16 mouse cellular contexts compared by ENCODE assay signal in genomic region chr3:68470061-68470460, GRCm38 (mm10).
A peak's percentile ranks its signal among the peaks of the same experiment; 100 is the strongest.
DNase-seq lines count a peak whose midpoint lies in the region; ATAC-seq and TF ChIP-seq lines count a peak whose summit lies in the region.
"Had no signal": no experiment of that assay in that cellular context is flagged by ENCODE, and none has a peak within 500 bp of the region (broad histone marks: within the 10 kb centered on the region; RNA-seq: fewer than 3 reads in every experiment).

No protein-coding gene starts in this region.

- no peaks in the 10 kb centered on the region for H3K36me3 ChIP-seq in heart, embryonic 14.5 days (ENCODE audit: control insufficient read depth, insufficient read depth, low read length)
- no peaks in the 10 kb centered on the region for H3K36me3 ChIP-seq in stomach, embryonic 14.5 days (ENCODE audit: control insufficient read depth, insufficient read depth, low read length)
- H3K36me3 ChIP-seq: embryonic facial prominence, embryonic 12.5 days; hindbrain, embryonic 13.5 days; midbrain, embryonic 15.5 days had no signal

- no peak for TF ChIP-seq POLR2A in embryonic fibroblast, embryonic 13.5 days (IDR thresholded peaks at IDR 0.05; ENCODE audit: low read depth, low read length)

- no peak overlapping the region; a peak in 1 of 4 replicates for H3K4me3 ChIP-seq in heart, embryonic 14.5 days (ENCODE audit: control insufficient read depth in 1 of 2, insufficient read depth in 1 of 2, low read depth in 1 of 2, low read length in 2 of 2)
- no peak overlapping the region for H3K4me3 ChIP-seq in embryonic fibroblast, embryonic 13.5 days (ENCODE audit: insufficient read depth, low read length)
- no peak overlapping the region for H3K4me3 ChIP-seq in stomach, embryonic 14.5 days (ENCODE audit: low read depth, low read length)
- H3K4me3 ChIP-seq: embryonic facial prominence, embryonic 12.5 days; hindbrain, embryonic 13.5 days; megakaryocyte, embryonic 14.5 days; midbrain, embryonic 15.5 days had no signal

- WGBS in heart, embryonic 14.5 days, result 30% methylated on average over 3 of the region's 3 CpGs
- 14% methylated on average over 3 of the region's 3 CpGs for WGBS in stomach, embryonic 14.5 days

- DNase-seq in heart, adult 9 months (ENCODE audit: low spot score in 2 of 2), result no peak
- peak; percentile 71 for DNase-seq in kidney, adult 9 months
- no peak for DNase-seq in kidney, postnatal 10 days
- no peak for DNase-seq in urinary bladder, postnatal 25 days (ENCODE audit: low spot score)
- no peak for DNase-seq in retina, embryonic 14.5 days (ENCODE audit: low spot score)
- DNase-seq: adrenal gland, postnatal 36 days; cerebellum, adult 8-10 months; liver; liver, postnatal 0 days had no signal

- ATAC-seq in heart, embryonic 14.5 days (ENCODE audit: insufficient number of reproducible peaks, insufficient read depth, low FRiP score, low read depth), result no peak
- ATAC-seq in stomach, embryonic 14.5 days (ENCODE audit: insufficient number of reproducible peaks, insufficient read depth, low FRiP score, low read depth), result no peak
- ATAC-seq: liver, postnatal 0 days; midbrain, embryonic 15.5 days had no signal

- H3K9me3 ChIP-seq in heart, embryonic 14.5 days (ENCODE audit: control insufficient read depth, low read length), result no peaks in the 10 kb centered on the region
- H3K9me3 ChIP-seq in stomach, embryonic 14.5 days (ENCODE audit: control insufficient read depth, low read depth, low read length), result no peaks in the 10 kb centered on the region
- H3K9me3 ChIP-seq: embryonic facial prominence, embryonic 12.5 days; hindbrain, embryonic 13.5 days; midbrain, embryonic 15.5 days had no signal

- H3K4me2 ChIP-seq in heart, embryonic 14.5 days (ENCODE audit: low read length), result peak overlapping the region; percentile 72
- peak overlapping the region; percentile 13; the same call in 1 of the 2 replicates for H3K4me2 ChIP-seq in stomach, embryonic 14.5 days (replicated peaks; ENCODE audit: low read depth, low read length)
- H3K4me2 ChIP-seq: embryonic facial prominence, embryonic 12.5 days; hindbrain, embryonic 13.5 days; midbrain, embryonic 15.5 days had no signal

- peaks cover 9 to 35% of the 10 kb centered on the region in 2 experiments for H3K4me1 ChIP-seq in heart, embryonic 14.5 days (ENCODE audit: control insufficient read depth in 2 of 2, insufficient read depth in 2 of 2, low read length in 2 of 2)
- peaks cover 15% of the 10 kb centered on the region for H3K4me1 ChIP-seq in embryonic fibroblast, embryonic 13.5 days (ENCODE audit: control insufficient read depth, insufficient read depth, low read length)
- peaks cover 20% of the 10 kb centered on the region for H3K4me1 ChIP-seq in stomach, embryonic 14.5 days (ENCODE audit: control insufficient read depth, insufficient read depth, low read length)

- no peak for TF ChIP-seq CTCF in embryonic fibroblast, embryonic 13.5 days (IDR thresholded peaks at IDR 0.05; ENCODE audit: borderline replicate concordance, insufficient read depth, low read length)

- H3K9ac ChIP-seq in heart, embryonic 14.5 days (ENCODE audit: low read length), result peak overlapping the region; percentile 25; the same call in 1 of the 2 replicates
- H3K9ac ChIP-seq in stomach, embryonic 14.5 days (replicated peaks; ENCODE audit: low read depth, low read length), result no peak overlapping the region
- H3K9ac ChIP-seq: embryonic facial prominence, embryonic 12.5 days; hindbrain, embryonic 13.5 days; liver, postnatal 0 days; midbrain, embryonic 15.5 days had no signal

- peak overlapping the region in 1 of 2 experiments; percentile 24; a peak in 1 of 4 replicates for H3K27ac ChIP-seq in heart, embryonic 14.5 days (replicated peaks in 1 of 2; ENCODE audit: control insufficient read depth in 1 of 2, insufficient read depth in 1 of 2, low read depth in 2 of 2, low read length in 2 of 2)
- H3K27ac ChIP-seq in embryonic fibroblast, embryonic 13.5 days (ENCODE audit: insufficient read depth, low read length), result peak overlapping the region; percentile 98
- peak overlapping the region; percentile 11; the same call in 1 of the 2 replicates for H3K27ac ChIP-seq in stomach, embryonic 14.5 days (ENCODE audit: low read length)
- H3K27ac ChIP-seq: embryonic facial prominence, embryonic 12.5 days; hindbrain, embryonic 13.5 days; midbrain, embryonic 15.5 days had no signal

- H3K27me3 ChIP-seq in heart, embryonic 14.5 days (ENCODE audit: control insufficient read depth, insufficient read depth, low read length), result no peaks in the 10 kb centered on the region
- no peaks in the 10 kb centered on the region for H3K27me3 ChIP-seq in stomach, embryonic 14.5 days (ENCODE audit: control insufficient read depth, insufficient read depth, low read length)
- H3K27me3 ChIP-seq: embryonic facial prominence, embryonic 12.5 days; midbrain, embryonic 15.5 days had no signal
